Mouse (Mus musculus) forebrain, postnatal 0 days (tissue): Measurements from ENCODE around the gene Rtn2. TPM values are rescaled to one million over a fixed set of nuclear protein-coding genes. Genes with fewer than 3 reads are reported as not detected.

Experiments
- ATAC-seq: fragments of 200-750 bp; cut with Nextera tagmentation; 2 replicates; pipeline ENCODE4 v1.8.0; 2017; ENCODE audit warnings: mild to moderate bottlenecking, moderate library complexity
- DNase-seq: peaks from one replicate; pipeline ENCODE4 v3.0.0-alpha.2; 2015
- H3K27ac ChIP-seq: fragments of 300-500 bp; sonication (generic); 2 replicates; pipeline ENCODE4 v1.5.1; 2014; ENCODE audit warnings: low read depth, mild to moderate bottlenecking, antibody characterized with exemption, low read length, moderate library complexity, mixed read lengths
- H3K27me3 ChIP-seq: fragments of 300-500 bp; sonication (generic); 2 replicates; pipeline ENCODE4 v1.6.1; 2014; ENCODE audit warnings: mild to moderate bottlenecking, low read length, mixed read lengths; ENCODE audit not compliant: insufficient read depth
- H3K36me3 ChIP-seq: fragments of 300-500 bp; sonication (generic); 2 replicates; pipeline ENCODE4 v1.6.1; 2014; ENCODE audit warnings: mild to moderate bottlenecking, moderate library complexity; ENCODE audit not compliant: insufficient read depth
- H3K4me1 ChIP-seq: fragments of 300-500 bp; sonication (generic); 2 replicates; pipeline ENCODE4 v1.6.1; 2014; ENCODE audit warnings: antibody characterized with exemption; ENCODE audit not compliant: insufficient read depth
- H3K4me2 ChIP-seq: fragments of 300-500 bp; sonication (generic); 2 replicates; pipeline ENCODE4 v1.6.1; 2014; ENCODE audit warnings: low read depth, mild to moderate bottlenecking, moderate library complexity
- H3K4me3 ChIP-seq: fragments of 300-500 bp; sonication (generic); 2 replicates; pipeline ENCODE4 v1.5.1; 2014; ENCODE audit warnings: low read depth, low read length, mixed read lengths
- H3K9ac ChIP-seq: fragments of 300-500 bp; sonication (generic); 2 replicates; pipeline ENCODE4 v1.6.1; 2014; ENCODE audit warnings: mild to moderate bottlenecking
- H3K9me3 ChIP-seq: fragments of 300-500 bp; sonication (generic); 2 replicates; pipeline ENCODE4 v1.6.1; 2016; ENCODE audit warnings: low read length
- CTCF ChIP-seq: sonication (generic); IDR thresholded peaks from 2 replicates; pipeline ENCODE4 v1.5.1; 2016; ENCODE audit warnings: antibody characterized with exemption, control low read depth, low read depth
- WGBS: fragments of 180-500 bp; shearing (Covaris S2); extraction: QIAGEN DNeasy Blood & Tissue Kit; methylation state at CpG from one replicate; pipeline ENCODE4 v1.1.7; 2014; 5-methylcytosine and 5-hydroxymethylcytosine counted together
- polyA plus RNA-seq: library from polyadenylated mRNA; unstranded; fragments of >200 nt; fragmentation: Nextera tagmentation; extraction: Ambion mirVana; gene quantifications from 2 replicates; pipeline ENCODE4 v1.2.1, GENCODE M21; 2015
- total RNA-seq: library from RNA; depleted of rRNA; stranded (reverse); fragments of >200 nt; gene quantifications from 2 replicates; pipeline ENCODE4 v1.2.3, GENCODE M21; 2014

The Rtn2 gene
- total and polyA plus RNA-seq, 2 experiments from 2014 or later: 126 to 154 TPM

GRCm38 (mm10) chr7:19253437-19253836 is 29.0 kb upstream of the Rtn2 start:
- H3K36me3 ChIP-seq: peaks cover 28% of the 10 kb centered on the region
- no peak overlapping the region for H3K27ac ChIP-seq
- no peaks in the 10 kb centered on the region for H3K9me3 ChIP-seq
- DNase-seq: no peak
- H3K9ac ChIP-seq: no peak overlapping the region
- no peak overlapping the region for H3K4me3 ChIP-seq
- no peak for ATAC-seq
- H3K4me2 ChIP-seq: no peak overlapping the region
- no peaks in the 10 kb centered on the region for H3K27me3 ChIP-seq
- WGBS: 55% methylated on average over 5 of the region's 5 CpGs
- TF ChIP-seq CTCF: no peak
- no peaks in the 10 kb centered on the region for H3K4me1 ChIP-seq

- WGBS: 86% methylated on average over 17 of the region's 17 CpGs
- no peak for ATAC-seq
- H3K36me3 ChIP-seq: peaks cover 45% of the 10 kb centered on the region
Measured at GRCm38 (mm10) chr7:19255395-19255794, 27.0 kb upstream of the Rtn2 start.

GRCm38 (mm10) chr7:19256567-19256966 is 25.9 kb upstream of the Rtn2 start:
- Histone ChIP-seq H3K4me2 (no peak overlapping the region), H3K36me3 (peaks cover 54% of the 10 kb centered on the region), H3K4me3 (no peak overlapping the region), H3K9ac (no peak overlapping the region), H3K27me3 (no peaks in the 10 kb centered on the region), H3K27ac (no peak overlapping the region), H3K4me1 (no peaks in the 10 kb centered on the region), H3K9me3 (no peaks in the 10 kb centered on the region)
- WGBS: 92% methylated on average over 7 of the region's 7 CpGs
- no peak for ATAC-seq
- TF ChIP-seq CTCF: no peak
- DNase-seq: no peak

More at GRCm38 (mm10) chr7:19255395-19255794, 27.0 kb upstream of the Rtn2 start:
- Histone ChIP-seq H3K9ac (no peak overlapping the region), H3K9me3 (no peaks in the 10 kb centered on the region), H3K4me1 (no peaks in the 10 kb centered on the region), H3K27me3 (no peaks in the 10 kb centered on the region), H3K27ac (no peak overlapping the region), H3K4me2 (no peak overlapping the region), H3K4me3 (no peak overlapping the region)
- TF ChIP-seq CTCF: no peak
- no peak for DNase-seq

- peak; percentile 91 for ATAC-seq
- Histone ChIP-seq H3K27me3 (no peaks in the 10 kb centered on the region), H3K9me3 (no peaks in the 10 kb centered on the region), H3K4me2 (no peak overlapping the region), H3K4me1 (no peaks in the 10 kb centered on the region), H3K9ac (no peak overlapping the region), H3K36me3 (peaks cover 61% of the 10 kb centered on the region), H3K4me3 (no peak overlapping the region), H3K27ac (no peak overlapping the region)
- DNase-seq: peak; percentile 75
- TF ChIP-seq CTCF: no peak
- WGBS: 30% methylated on average over 11 of the region's 11 CpGs
Measured at GRCm38 (mm10) chr7:19257390-19258022, 24.9 kb upstream of the Rtn2 start.

GRCm38 (mm10) chr7:19258336-19258735 is 24.1 kb upstream of the Rtn2 start:
- H3K4me1 ChIP-seq: no peaks in the 10 kb centered on the region
- no peaks in the 10 kb centered on the region for H3K27me3 ChIP-seq
- no peak overlapping the region for H3K27ac ChIP-seq
- WGBS: 66% methylated on average over 3 of the region's 3 CpGs
- H3K36me3 ChIP-seq: peaks cover 67% of the 10 kb centered on the region
- TF ChIP-seq CTCF: no peak
- no peak overlapping the region for H3K9ac ChIP-seq
- no peak overlapping the region for H3K4me2 ChIP-seq
- no peak for ATAC-seq
- H3K4me3 ChIP-seq: no peak overlapping the region
- no peak for DNase-seq
- H3K9me3 ChIP-seq: no peaks in the 10 kb centered on the region

- no peak overlapping the region for H3K9ac ChIP-seq
- no peak overlapping the region for H3K4me3 ChIP-seq
Measured at GRCm38 (mm10) chr7:19265147-19265546, 17.3 kb upstream of the Rtn2 start.

GRCm38 (mm10) chr7:19265928-19266822 is 16.2 kb upstream of the Rtn2 start:
- no peaks in the 10 kb centered on the region for H3K9me3 ChIP-seq
- H3K4me3 ChIP-seq: no peak overlapping the region
- no peak overlapping the region for H3K4me2 ChIP-seq
- peaks cover 27% of the 10 kb centered on the region for H3K36me3 ChIP-seq
- no peak overlapping the region for H3K9ac ChIP-seq
- H3K27me3 ChIP-seq: no peaks in the 10 kb centered on the region
- ATAC-seq: no peak
- DNase-seq: no peak
- WGBS: 81% methylated on average over 10 of the region's 10 CpGs
- H3K4me1 ChIP-seq: peaks cover 15% of the 10 kb centered on the region
- no peak overlapping the region for H3K27ac ChIP-seq
- TF ChIP-seq CTCF: no peak

More at GRCm38 (mm10) chr7:19265147-19265546, 17.3 kb upstream of the Rtn2 start:
- ATAC-seq (no peak), DNase-seq (no peak)
- Histone ChIP-seq H3K9me3 (no peaks in the 10 kb centered on the region), H3K27me3 (no peaks in the 10 kb centered on the region), H3K4me2 (no peak overlapping the region), H3K36me3 (peaks cover 36% of the 10 kb centered on the region), H3K4me1 (peaks cover 7% of the 10 kb centered on the region), H3K27ac (no peak overlapping the region)
- no peak for TF ChIP-seq CTCF
- WGBS: 80% methylated on average over 7 of the region's 7 CpGs
